ENCODE assay signal across 8 mouse cellular contexts in genomic region chr10:80917336-80917778, GRCm38 (mm10). TPM values are rescaled to one million over a fixed set of nuclear protein-coding genes. Genes with fewer than 3 reads are reported as not detected.
DNase-seq lines count a peak whose midpoint lies in the region; ATAC-seq and TF ChIP-seq lines count a peak whose summit lies in the region.

No protein-coding gene starts in this region.

- ATAC-seq in forebrain, embryonic 15.5 days (replicated peaks) = peak; percentile 49

- H3K4me1 ChIP-seq in forebrain, embryonic 15.5 days = peaks cover 24% of the 10 kb centered on the region

- peak overlapping the region; percentile 80 for H3K27ac ChIP-seq in forebrain, embryonic 15.5 days (replicated peaks)

- peak overlapping the region; percentile 85 for H3K4me3 ChIP-seq in forebrain, embryonic 15.5 days
- H3K4me3 ChIP-seq in myocyte = peak overlapping the region; percentile 92

- no peaks in the 10 kb centered on the region for H3K9me3 ChIP-seq in forebrain, embryonic 15.5 days

- H3K36me3 ChIP-seq in forebrain, embryonic 15.5 days = no peaks in the 10 kb centered on the region
- H3K36me3 ChIP-seq in myocyte (ENCODE audit: control insufficient read depth, insufficient read depth) = no peaks in the 10 kb centered on the region

- intact Hi-C loops in left cerebral cortex, postnatal 14 days (cut with DNase I) = no loop called here

- H3K4me2 ChIP-seq in forebrain, embryonic 15.5 days (replicated peaks) = peak overlapping the region; percentile 92
- H3K4me2 ChIP-seq in myocyte (ENCODE audit: low read depth) = peak overlapping the region; percentile 94

- H3K79me2 ChIP-seq in myocyte (ENCODE audit: control insufficient read depth, insufficient read depth) = peaks cover 29% of the 10 kb centered on the region

- no peak for TF ChIP-seq POLR2A in myocyte (IDR thresholded peaks at IDR 0.05; ENCODE audit: insufficient read length, low read depth)

- WGBS in forebrain, embryonic 15.5 days = 3% methylated on average over 15 of the region's 15 CpGs

- DNase-seq in heart, adult 11 months = peak; percentile 94
- DNase-seq in heart, adult 18-20 months = no peak
- peak; percentile 92 for DNase-seq in ES-CJ7 (ENCODE audit: low read depth, low spot score)
- DNase-seq in kidney, postnatal 4 days = peak; percentile 58 to 78
- no peak for DNase-seq in left cerebral cortex, postnatal 14 days (ENCODE audit: low spot score in 2 of 2)
- no peak for DNase-seq in ovary, postnatal 10 days (ENCODE audit: low spot score)

- H3K9ac ChIP-seq in forebrain, embryonic 15.5 days (replicated peaks) = peak overlapping the region; percentile 80

- no peaks in the 10 kb centered on the region for H3K27me3 ChIP-seq in forebrain, embryonic 15.5 days
- H3K27me3 ChIP-seq in myocyte (ENCODE audit: control insufficient read depth, insufficient read depth, insufficient read length) = no peaks in the 10 kb centered on the region

- peak overlapping the region; percentile 66 for H3ac ChIP-seq in myocyte (ENCODE audit: control insufficient read depth, insufficient read length)

TF ChIP-seq in myocyte, 11 proteins besides CTCF, POLR2A, EP300 and RAD21:
- TF ChIP-seq POLR2AphosphoS2 (IDR thresholded peaks at IDR 0.05; ENCODE audit: insufficient read length, low read depth) = no peak
- no peak for TF ChIP-seq CEBPB (IDR thresholded peaks at IDR 0.05; ENCODE audit: insufficient read depth, poor library complexity, severe bottlenecking)

RNA-seq across cellular contexts. Expression of gene Lmnb2, which starts 0.7 kb away (rescaled TPM):
- total RNA-seq in heart, adult 18-20 months (2021) = 1 to 10 TPM; 4.7 to 5.8 TPM
- 50.6 and 53.5 TPM in 2 replicates for polyA plus RNA-seq in forebrain, embryonic 15.5 days (2015; fragmentation: Nextera tagmentation; extraction: Ambion mirVana)
- 65.2 TPM for polyA plus RNA-seq in myocyte (2012; fragmentation: generic; extraction: Trizol)
- total RNA-seq in left cerebral cortex, postnatal 14 days (2021) = 10 to 100 TPM; 19.7 to 20.1 TPM

RNA-seq across cellular contexts. Expression of gene Gadd45b, which starts 12.5 kb away (rescaled TPM):
- 10 to 100 TPM; 14.9 to 19.0 TPM for total RNA-seq in heart, adult 18-20 months (2021)
- 5.5 and 5.9 TPM in 2 replicates for polyA plus RNA-seq in forebrain, embryonic 15.5 days (2015; fragmentation: Nextera tagmentation; extraction: Ambion mirVana)
- 52.2 TPM for polyA plus RNA-seq in myocyte (2012; fragmentation: generic; extraction: Trizol)
- total RNA-seq in left cerebral cortex, postnatal 14 days (2021) = 10 to 100 TPM; 11.9 to 12.5 TPM

RNA-seq across cellular contexts. Expression of gene Timm13, which starts 16.6 kb away (rescaled TPM):
- 100 to 1,000 TPM; 125 to 144 TPM for total RNA-seq in heart, adult 18-20 months (2021)
- 326 and 357 TPM in 2 replicates for polyA plus RNA-seq in forebrain, embryonic 15.5 days (2015; fragmentation: Nextera tagmentation; extraction: Ambion mirVana)
- 225 TPM for polyA plus RNA-seq in myocyte (2012; fragmentation: generic; extraction: Trizol)
- 100 to 1,000 TPM; 145 to 157 TPM for total RNA-seq in left cerebral cortex, postnatal 14 days (2021)

RNA-seq across cellular contexts. Expression of gene Tmprss9, which starts 45.7 kb away (rescaled TPM):
- not detected for total RNA-seq in heart, adult 18-20 months (2021)
- polyA plus RNA-seq in forebrain, embryonic 15.5 days (2015; fragmentation: Nextera tagmentation; extraction: Ambion mirVana) = 0.06 and 0.15 TPM in 2 replicates
- 0.05 TPM for polyA plus RNA-seq in myocyte (2012; fragmentation: generic; extraction: Trizol)
- total RNA-seq in left cerebral cortex, postnatal 14 days (2021) = under 1 TPM; 0.13 to 0.18 TPM

Comparison
In these comparisons a context has a peak if more than half of its experiments do, and no peak if none do; other contexts are left out.
1. DNase-seq: peak in heart, adult 11 months (single experiment), ES-CJ7 (single experiment) and kidney, postnatal 4 days (2 of 2); none in heart, adult 18-20 months (0 of 2), left cerebral cortex, postnatal 14 days (0 of 2) and ovary, postnatal 10 days (single experiment).